Mouse (Mus musculus) heart, embryonic 11.5 days (tissue): ENCODE measurements around the gene Zfp286. TPM values are rescaled to one million over a fixed set of nuclear protein-coding genes. Genes with fewer than 3 reads are reported as not detected.

Source experiments
- ATAC-seq: fragments of 200-750 bp; cut with Nextera tagmentation; replicated peaks from 2 replicates; pipeline ENCODE4 v1.8.0; 2017; ENCODE audit warnings: moderate library complexity; ENCODE audit not compliant: insufficient number of reproducible peaks, low FRiP score, low TSS enrichment
- H3K27ac ChIP-seq: fragments of 300-500 bp; sonication (generic); 2 replicates; pipeline ENCODE4 v1.5.1; 2014; ENCODE audit warnings: mild to moderate bottlenecking, low read depth, low read length
- H3K27me3 ChIP-seq: fragments of 300-500 bp; sonication (generic); 2 replicates; pipeline ENCODE4 v1.6.1; 2014; ENCODE audit warnings: mild to moderate bottlenecking, low read length, mixed read lengths; ENCODE audit not compliant: control insufficient read depth, insufficient read depth
- H3K36me3 ChIP-seq: fragments of 300-500 bp; sonication (generic); 2 replicates; pipeline ENCODE4 v1.6.1; 2014; ENCODE audit warnings: mild to moderate bottlenecking, low read length, moderate library complexity, mixed read lengths; ENCODE audit not compliant: control insufficient read depth, insufficient read depth
- H3K4me1 ChIP-seq: fragments of 300-500 bp; sonication (generic); 2 replicates; pipeline ENCODE4 v1.6.1; 2014; ENCODE audit warnings: low read length; ENCODE audit not compliant: control insufficient read depth, insufficient read depth
- H3K4me2 ChIP-seq: fragments of 300-500 bp; sonication (generic); 2 replicates; pipeline ENCODE4 v1.6.1; 2014; ENCODE audit warnings: mild to moderate bottlenecking, moderate library complexity
- H3K4me3 ChIP-seq: fragments of 300-500 bp; sonication (generic); 2 replicates; pipeline ENCODE4 v1.5.1; 2014; ENCODE audit warnings: low read depth, low read length
- H3K9ac ChIP-seq: fragments of 300-500 bp; sonication (generic); 2 replicates; pipeline ENCODE4 v1.6.1; 2014; ENCODE audit warnings: mild to moderate bottlenecking, low read depth, low read length, moderate library complexity
- H3K9me3 ChIP-seq: fragments of 300-500 bp; sonication (generic); replicated peaks from 2 replicates; pipeline ENCODE4 v1.6.1; 2016; ENCODE audit warnings: low read length; ENCODE audit not compliant: control insufficient read depth
- WGBS: fragments of 180-500 bp; shearing (Covaris S2); extraction: QIAGEN DNeasy Blood & Tissue Kit; methylation state at CpG from one replicate; pipeline ENCODE4 v1.1.7; 2014; ENCODE audit not compliant: insufficient replicate concordance; 5-methylcytosine and 5-hydroxymethylcytosine counted together
- polyA plus RNA-seq: library from polyadenylated mRNA; unstranded; fragments of >200 nt; fragmentation: Nextera tagmentation; extraction: Ambion mirVana; gene quantifications from 2 replicates; pipeline ENCODE4 v1.2.1, GENCODE M21; 2014

The Zfp286 gene
- polyA plus RNA-seq, 1 experiment from 2014 or later = 12.9 TPM

DNA sequence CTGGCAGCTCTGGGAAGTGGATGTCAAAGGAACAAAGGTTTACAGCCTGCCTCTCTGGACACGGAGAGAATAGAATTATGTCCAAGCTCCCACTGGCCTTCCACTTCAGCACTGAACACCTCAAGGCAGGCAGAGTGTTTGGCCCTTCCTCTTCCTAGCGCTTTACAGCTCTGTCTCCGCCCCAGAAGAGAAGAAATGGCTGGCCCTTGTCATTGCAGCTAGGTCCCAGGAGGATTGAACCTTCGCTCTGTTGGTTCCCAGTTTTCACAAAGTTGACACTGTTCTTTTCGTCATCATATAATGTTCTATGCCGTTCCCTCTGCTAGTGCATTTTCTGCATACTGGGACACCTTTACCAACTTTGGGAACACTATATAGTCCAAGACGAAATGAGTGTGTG lies 81.0 kb downstream of the Zfp286 start:
- ATAC-seq = no peak
- Histone ChIP-seq H3K9me3 (no peaks in the 10 kb centered on the region), H3K36me3 (0 out of 2 replicates have a peak, but pooled peaks cover 2% of the 10 kb centered on the region), H3K4me2 (no peak overlapping the region), H3K27ac (no peak overlapping the region), H3K27me3 (no peaks in the 10 kb centered on the region), H3K4me3 (no peak overlapping the region), H3K9ac (no peak overlapping the region), H3K4me1 (peaks cover 4% of the 10 kb centered on the region; the same call in 1 of the 2 replicates)
- 70% methylated on average over 7 of the region's 7 CpGs for WGBS

- H3K4me2 ChIP-seq = no peak overlapping the region
- no peak overlapping the region for H3K9ac ChIP-seq
- ATAC-seq = no peak
- H3K4me3 ChIP-seq = no peak overlapping the region
- peaks cover 4% of the 10 kb centered on the region; the same call in 1 of the 2 replicates for H3K4me1 ChIP-seq
- H3K36me3 ChIP-seq = no peaks in the 10 kb centered on the region
- H3K27me3 ChIP-seq = no peaks in the 10 kb centered on the region
- no peak overlapping the region for H3K27ac ChIP-seq
- 90% methylated on average over 2 of the region's 2 CpGs for WGBS
- H3K9me3 ChIP-seq = no peaks in the 10 kb centered on the region
These were observed 83.1 kb downstream of the Zfp286 start for GRCm38 (mm10) chr11:62706141-62706540.

Other genes starting within 250 kb of the Zfp286 start
- 2,677 and 2,901 TPM in 2 replicates for gene Ubb, start 238.3 kb downstream of the Zfp286 start, polyA plus RNA-seq
- gene Trpv2, start 215.0 kb downstream of the Zfp286 start, polyA plus RNA-seq = 4.1 and 4.4 TPM in 2 replicates
- 14.3 and 16.2 TPM in 2 replicates for gene Lrrc75a, start 140.9 kb downstream of the Zfp286 start, polyA plus RNA-seq
- gene Mmgt2, start 140.8 kb downstream of the Zfp286 start, polyA plus RNA-seq = 45.0 and 47.6 TPM in 2 replicates
- 5.3 and 6.0 TPM in 2 replicates for gene Zfp287, start 57.6 kb downstream of the Zfp286 start, polyA plus RNA-seq
- gene Gm10428, start 36.4 kb downstream of the Zfp286 start, polyA plus RNA-seq = not detected in 2 replicates
- 3.9 and 5.4 TPM in 2 replicates for gene Trim16, start 30.8 kb upstream of the Zfp286 start, polyA plus RNA-seq
- 0.21 and 0.24 TPM in 2 replicates for gene Fbxw10, start 57.6 kb upstream of the Zfp286 start, polyA plus RNA-seq
- gene Tvp23b, start 90.0 kb upstream of the Zfp286 start, polyA plus RNA-seq = 47.3 and 49.4 TPM in 2 replicates
- gene Cdrt4, start 161.7 kb upstream of the Zfp286 start, polyA plus RNA-seq = 0.54 TPM in 1 of 2 replicates, not detected in the other